Mouse (Mus musculus): ENCODE results near the gene Larp1. TPM values are rescaled to one million over a fixed set of nuclear protein-coding genes. Genes with fewer than 3 reads are reported as not detected.
A peak's percentile ranks its signal among the peaks of the same experiment; 100 is the strongest.

Larp1 gene
- total RNA-seq, 2 experiments from 2014 or later: 91.9 to 97.7 TPM

GRCm38 (mm10) chr11:58005110-58005509 lies 3.8 kb upstream of the Larp1 start:
- TF ChIP-seq CTCF (IDR thresholded peaks at IDR 0.05): no peak
- H3K4me3 ChIP-seq: no peak overlapping the region

GRCm38 (mm10) chr11:58008013-58008412 lies 851 bp upstream of the Larp1 start:
- TF ChIP-seq CTCF (IDR thresholded peaks at IDR 0.05): no peak
- peak overlapping the region; percentile 79 for H3K4me3 ChIP-seq
- intact Hi-C loops (cut with DNase I): loop anchor here (1.0 to 2.0 kb wide), 4 partner anchors 45 to 295 kb away; no protein-coding TSS in a partner anchor
- peak overlapping the region; percentile 92 for H3K27ac ChIP-seq
- no peak for DNase-seq (ENCODE audit: extremely low spot score in 1 of 2, low spot score in 2 of 2)

More at GRCm38 (mm10) chr11:58005110-58005509, 3.8 kb upstream of the Larp1 start:
- no peak overlapping the region for H3K27ac ChIP-seq
- intact Hi-C loops (cut with DNase I): no loop called here
- DNase-seq (ENCODE audit: extremely low spot score in 1 of 2, low spot score in 2 of 2): no peak

GRCm38 (mm10) chr11:58008437-58009050 lies 320 bp upstream of the Larp1 start:
- H3K4me3 ChIP-seq: peak overlapping the region; percentile 93
- H3K27ac ChIP-seq: peak overlapping the region; percentile 92
- no peak for TF ChIP-seq CTCF (IDR thresholded peaks at IDR 0.05)
- intact Hi-C loops (cut with DNase I): loop anchor here (1.0 to 2.0 kb wide), 4 partner anchors 46 to 294 kb away; no protein-coding TSS in a partner anchor
- DNase-seq (ENCODE audit: extremely low spot score in 1 of 2, low spot score in 2 of 2): peak; percentile 77 to 80

- peak overlapping the region; percentile 85 for H3K27ac ChIP-seq
- peak overlapping the region; percentile 93 for H3K4me3 ChIP-seq
- DNase-seq (ENCODE audit: extremely low spot score in 1 of 2, low spot score in 2 of 2): peak; percentile 74 to 78
- intact Hi-C loops (cut with DNase I): loop anchor here (2.0 to 5.0 kb wide), 4 partner anchors 38 to 293 kb away; no protein-coding TSS in a partner anchor
- TF ChIP-seq CTCF (IDR thresholded peaks at IDR 0.05): no peak
Observed at GRCm38 (mm10) chr11:58009516-58010141, 765 bp downstream of the Larp1 start.

GRCm38 (mm10) chr11:58010226-58010781 lies 1.4 kb downstream of the Larp1 start:
- no peak for DNase-seq (ENCODE audit: extremely low spot score in 1 of 2, low spot score in 2 of 2)
- TF ChIP-seq CTCF (IDR thresholded peaks at IDR 0.05): no peak
- intact Hi-C loops (cut with DNase I): loop anchor here (5.0 kb wide), 1 partner anchor 37 kb away; no protein-coding TSS in a partner anchor
- peak overlapping the region; percentile 93 for H3K4me3 ChIP-seq
- peak overlapping the region; percentile 85 for H3K27ac ChIP-seq

- TF ChIP-seq CTCF (IDR thresholded peaks at IDR 0.05): no peak
- intact Hi-C loops (cut with DNase I): loop anchor here (5.0 kb wide), 1 partner anchor 36 kb away; no protein-coding TSS in a partner anchor
Observed at GRCm38 (mm10) chr11:58010930-58011329, 2.1 kb downstream of the Larp1 start.

GRCm38 (mm10) chr11:58011813-58012212 lies 2.9 kb downstream of the Larp1 start:
- no peak for DNase-seq (ENCODE audit: extremely low spot score in 1 of 2, low spot score in 2 of 2)
- Histone ChIP-seq H3K4me3 (no peak overlapping the region), H3K27ac (no peak overlapping the region)
- TF ChIP-seq CTCF (IDR thresholded peaks at IDR 0.05): no peak
- intact Hi-C loops (cut with DNase I): loop anchor here (5.0 kb wide), 1 partner anchor 35 kb away; no protein-coding TSS in a partner anchor

More at GRCm38 (mm10) chr11:58010930-58011329, 2.1 kb downstream of the Larp1 start:
- Histone ChIP-seq H3K27ac (no peak overlapping the region), H3K4me3 (peak overlapping the region; percentile 93; the same call in 1 of the 2 replicates)
- DNase-seq (ENCODE audit: extremely low spot score in 1 of 2, low spot score in 2 of 2): no peak

- H3K27ac ChIP-seq: no peak overlapping the region
- DNase-seq (ENCODE audit: extremely low spot score in 1 of 2, low spot score in 2 of 2): no peak
- TF ChIP-seq CTCF (IDR thresholded peaks at IDR 0.05): peak; percentile 9; the same call in 1 of the 2 replicates
- no peak overlapping the region for H3K4me3 ChIP-seq
- intact Hi-C loops (cut with DNase I): loop anchor here (5.0 kb wide), 1 partner anchor 35 kb away; no protein-coding TSS in a partner anchor
Observed at GRCm38 (mm10) chr11:58012674-58013073, 3.8 kb downstream of the Larp1 start.

- intact Hi-C loops (cut with DNase I): loop anchor here (5.0 kb wide), 1 partner anchor 34 kb away; no protein-coding TSS in a partner anchor
- no peak for TF ChIP-seq CTCF (IDR thresholded peaks at IDR 0.05)
- Histone ChIP-seq H3K27ac (no peak overlapping the region), H3K4me3 (no peak overlapping the region)
- DNase-seq (ENCODE audit: extremely low spot score in 1 of 2, low spot score in 2 of 2): no peak
Observed at GRCm38 (mm10) chr11:58013100-58013499, 4.2 kb downstream of the Larp1 start.

- DNase-seq (ENCODE audit: extremely low spot score in 1 of 2, low spot score in 2 of 2): no peak
- Histone ChIP-seq H3K4me3 (no peak overlapping the region), H3K27ac (no peak overlapping the region)
- no peak for TF ChIP-seq CTCF (IDR thresholded peaks at IDR 0.05)
- intact Hi-C loops (cut with DNase I): loop anchor here (5.0 kb wide), 1 partner anchor 33 kb away; no protein-coding TSS in a partner anchor
Observed at GRCm38 (mm10) chr11:58014604-58015003, 5.7 kb downstream of the Larp1 start.

- H3K27ac ChIP-seq: no peak overlapping the region
- H3K4me3 ChIP-seq: no peak overlapping the region
- TF ChIP-seq CTCF (IDR thresholded peaks at IDR 0.05): no peak
- intact Hi-C loops (cut with DNase I): no loop called here
- no peak for DNase-seq (ENCODE audit: extremely low spot score in 1 of 2, low spot score in 2 of 2)
Observed at GRCm38 (mm10) chr11:58015339-58015738, 6.5 kb downstream of the Larp1 start.

- no peak for TF ChIP-seq CTCF (IDR thresholded peaks at IDR 0.05)
- Histone ChIP-seq H3K4me3 (no peak overlapping the region), H3K27ac (no peak overlapping the region)
- no peak for DNase-seq (ENCODE audit: extremely low spot score in 1 of 2, low spot score in 2 of 2)
- intact Hi-C loops (cut with DNase I): no loop called here
Observed at GRCm38 (mm10) chr11:58016371-58016770, 7.5 kb downstream of the Larp1 start.
